Mouse (Mus musculus) midbrain, embryonic 15.5 days (tissue): ENCODE measurements at regions not wholly inside any gene's neighbourhood (a gene's known extent, or its start where the extent isn't known, plus 50 kb on each side); places are given as distances from the start of the nearest gene placed in this dataset.
A peak's percentile ranks its signal among the peaks of the same experiment; 100 is the strongest.

Source experiments
- ATAC-seq: fragments of 200-750 bp; cut with Nextera tagmentation; replicated peaks from 2 replicates; pipeline ENCODE4 v1.8.0; 2017; ENCODE audit warnings: moderate TSS enrichment
- H3K27ac ChIP-seq: fragments of 300-500 bp; sonication (generic); 2 replicates; pipeline ENCODE4 v1.5.1; 2015; ENCODE audit warnings: mild to moderate bottlenecking, inconsistent platforms
- H3K27me3 ChIP-seq: fragments of 300-500 bp; sonication (generic); replicated peaks from 2 replicates; pipeline ENCODE4 v1.6.1; 2015; ENCODE audit warnings: inconsistent platforms
- H3K36me3 ChIP-seq: fragments of 300-500 bp; sonication (generic); replicated peaks from 2 replicates; pipeline ENCODE4 v1.6.1; 2015; ENCODE audit warnings: inconsistent platforms
- H3K4me1 ChIP-seq: fragments of 300-500 bp; sonication (generic); 2 replicates; pipeline ENCODE4 v1.6.1; 2015; ENCODE audit warnings: inconsistent platforms
- H3K4me2 ChIP-seq: fragments of 300-500 bp; sonication (generic); 2 replicates; pipeline ENCODE4 v1.6.1; 2015; ENCODE audit warnings: inconsistent platforms, mild to moderate bottlenecking, moderate library complexity
- H3K4me3 ChIP-seq: fragments of 300-500 bp; sonication (generic); 2 replicates; pipeline ENCODE4 v1.5.1; 2015; ENCODE audit warnings: mild to moderate bottlenecking, inconsistent platforms
- H3K9ac ChIP-seq: fragments of 300-500 bp; sonication (generic); 2 replicates; pipeline ENCODE4 v1.6.1; 2015; ENCODE audit warnings: mild to moderate bottlenecking, inconsistent platforms
- H3K9me3 ChIP-seq: fragments of 300-500 bp; sonication (generic); 2 replicates; pipeline ENCODE4 v1.6.1; 2016; ENCODE audit warnings: inconsistent platforms
- WGBS: fragments of 180-500 bp; shearing (Covaris S2); methylation state at CpG from one replicate; pipeline ENCODE4 v1.1.7; 2015; ENCODE audit warnings: mixed read lengths; 5-methylcytosine and 5-hydroxymethylcytosine counted together

DNA sequence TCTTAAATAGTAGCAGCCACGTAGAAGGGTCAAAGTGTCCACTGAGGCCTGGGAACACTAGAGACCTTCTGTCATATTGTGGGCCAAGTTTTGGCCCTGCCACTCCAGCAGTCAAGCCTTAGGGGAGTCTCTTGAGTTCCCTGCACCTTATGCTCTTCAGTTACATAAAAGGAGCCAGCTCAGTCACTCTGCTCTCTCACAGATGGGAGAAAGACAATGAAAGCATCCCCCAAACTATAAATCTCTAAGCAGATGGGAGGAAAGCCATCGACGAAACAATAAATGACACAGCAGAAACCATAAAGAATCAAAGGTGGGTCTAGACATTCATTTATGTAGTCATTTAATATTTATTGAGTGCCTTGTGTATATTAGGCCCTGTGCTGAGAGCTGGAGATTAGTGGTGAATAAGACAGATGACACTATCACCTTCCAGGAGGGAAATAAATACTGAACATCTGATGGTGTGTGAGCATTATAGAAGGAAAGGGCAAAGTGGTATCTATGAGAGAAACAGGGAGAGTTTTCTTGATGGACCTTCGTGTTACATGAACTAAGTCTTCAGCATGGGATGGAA, 137.5 kb upstream of the Synpr start:
- no peak overlapping the region for H3K4me3 ChIP-seq
- no peaks in the 10 kb centered on the region for H3K9me3 ChIP-seq
- WGBS = 83% methylated on average over 4 of the region's 4 CpGs
- no peaks in the 10 kb centered on the region for H3K4me1 ChIP-seq
- H3K9ac ChIP-seq = no peak overlapping the region
- no peak overlapping the region for H3K4me2 ChIP-seq
- H3K36me3 ChIP-seq = no peaks in the 10 kb centered on the region
- no peak overlapping the region for H3K27ac ChIP-seq
- no peaks in the 10 kb centered on the region for H3K27me3 ChIP-seq
- ATAC-seq = no peak

- Histone ChIP-seq H3K36me3 (no peaks in the 10 kb centered on the region), H3K4me3 (no peak overlapping the region), H3K27me3 (no peaks in the 10 kb centered on the region), H3K27ac (no peak overlapping the region), H3K4me2 (no peak overlapping the region), H3K4me1 (no peaks in the 10 kb centered on the region), H3K9ac (no peak overlapping the region), H3K9me3 (no peaks in the 10 kb centered on the region)
- 77% methylated on average over 1 of the region's 1 CpGs for WGBS
- ATAC-seq = no peak
These were observed 135.0 kb upstream of the Synpr start for GRCm38 (mm10) chr14:13149617-13150016.

GRCm38 (mm10) chr14:13151672-13152071, 132.9 kb upstream of the Synpr start:
- no peaks in the 10 kb centered on the region for H3K36me3 ChIP-seq
- ATAC-seq = no peak
- H3K4me1 ChIP-seq = no peaks in the 10 kb centered on the region
- WGBS = 49% methylated on average over 1 of the region's 1 CpGs
- H3K4me2 ChIP-seq = no peak overlapping the region
- H3K27me3 ChIP-seq = no peaks in the 10 kb centered on the region
- no peak overlapping the region for H3K4me3 ChIP-seq
- no peak overlapping the region for H3K9ac ChIP-seq
- H3K27ac ChIP-seq = no peak overlapping the region
- no peaks in the 10 kb centered on the region for H3K9me3 ChIP-seq

DNA sequence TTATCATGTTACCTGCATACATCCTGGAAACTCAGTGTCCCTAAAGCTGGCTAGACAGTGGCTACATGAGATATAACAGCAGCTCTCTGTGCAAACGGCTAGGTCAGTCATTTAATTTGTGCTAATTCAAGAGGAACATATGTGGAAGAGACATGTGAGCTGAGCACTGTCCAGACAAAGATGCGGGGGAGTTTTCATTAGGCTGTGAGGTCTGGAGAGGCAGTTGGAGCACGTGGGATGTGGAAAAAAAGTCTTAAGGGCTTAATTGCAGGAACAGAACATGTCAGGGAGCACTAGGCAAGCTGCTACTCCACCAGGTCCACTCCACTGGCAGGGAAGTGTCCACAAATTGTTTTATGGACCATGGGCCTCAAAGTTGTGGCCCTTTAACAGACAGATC, 108.4 kb upstream of the Synpr start:
- no peaks in the 10 kb centered on the region for H3K9me3 ChIP-seq
- no peak overlapping the region for H3K9ac ChIP-seq
- H3K36me3 ChIP-seq = no peaks in the 10 kb centered on the region
- H3K27me3 ChIP-seq = no peaks in the 10 kb centered on the region
- H3K4me1 ChIP-seq = no peaks in the 10 kb centered on the region
- H3K4me2 ChIP-seq = no peak overlapping the region
- no peak overlapping the region for H3K27ac ChIP-seq
- WGBS = 72% methylated on average over 3 of the region's 3 CpGs
- H3K4me3 ChIP-seq = no peak overlapping the region
- ATAC-seq = no peak

GRCm38 (mm10) chr14:13177906-13178305, 106.7 kb upstream of the Synpr start:
- no peaks in the 10 kb centered on the region for H3K9me3 ChIP-seq
- WGBS = 91% methylated on average over 1 of the region's 1 CpGs
- H3K4me1 ChIP-seq = no peaks in the 10 kb centered on the region
- no peak overlapping the region for H3K27ac ChIP-seq
- no peak overlapping the region for H3K4me3 ChIP-seq
- no peaks in the 10 kb centered on the region for H3K36me3 ChIP-seq
- no peaks in the 10 kb centered on the region for H3K27me3 ChIP-seq
- no peak overlapping the region for H3K4me2 ChIP-seq
- no peak overlapping the region for H3K9ac ChIP-seq
- ATAC-seq = no peak

GRCm38 (mm10) chr14:13190801-13191200, 93.8 kb upstream of the Synpr start:
- H3K4me3 ChIP-seq = no peak overlapping the region
- H3K27ac ChIP-seq = no peak overlapping the region
- no peaks in the 10 kb centered on the region for H3K27me3 ChIP-seq
- no peaks in the 10 kb centered on the region for H3K36me3 ChIP-seq
- ATAC-seq = no peak
- H3K9me3 ChIP-seq = no peaks in the 10 kb centered on the region
- 83% methylated on average over 1 of the region's 1 CpGs for WGBS
- H3K9ac ChIP-seq = no peak overlapping the region
- no peak overlapping the region for H3K4me2 ChIP-seq
- H3K4me1 ChIP-seq = no peaks in the 10 kb centered on the region

DNA sequence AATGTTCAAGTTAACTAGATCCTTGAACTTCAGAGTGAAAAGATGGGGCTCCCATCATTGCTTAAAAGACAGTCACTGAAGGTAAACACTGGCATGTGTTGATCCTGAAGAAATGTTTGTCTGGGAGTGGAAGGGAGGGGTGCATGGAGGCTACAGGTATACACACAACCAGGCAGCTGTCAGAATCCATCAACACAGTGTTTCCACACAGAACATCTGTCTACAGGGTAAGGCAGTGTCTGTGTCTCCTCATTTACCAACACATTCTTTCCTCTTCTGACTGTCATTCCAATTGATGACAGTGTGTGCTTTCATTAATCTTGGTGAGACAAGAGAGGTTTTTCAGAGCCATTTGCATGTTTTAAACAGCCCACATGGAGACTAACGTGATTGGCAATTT, 91.8 kb upstream of the Synpr start:
- H3K9me3 ChIP-seq = no peaks in the 10 kb centered on the region
- no peak for ATAC-seq
- no peak overlapping the region for H3K4me3 ChIP-seq
- no peaks in the 10 kb centered on the region for H3K36me3 ChIP-seq
- H3K9ac ChIP-seq = no peak overlapping the region
- H3K4me1 ChIP-seq = no peaks in the 10 kb centered on the region
- WGBS = 65% methylated on average over 1 of the region's 1 CpGs
- no peaks in the 10 kb centered on the region for H3K27me3 ChIP-seq
- no peak overlapping the region for H3K4me2 ChIP-seq
- H3K27ac ChIP-seq = no peak overlapping the region

DNA sequence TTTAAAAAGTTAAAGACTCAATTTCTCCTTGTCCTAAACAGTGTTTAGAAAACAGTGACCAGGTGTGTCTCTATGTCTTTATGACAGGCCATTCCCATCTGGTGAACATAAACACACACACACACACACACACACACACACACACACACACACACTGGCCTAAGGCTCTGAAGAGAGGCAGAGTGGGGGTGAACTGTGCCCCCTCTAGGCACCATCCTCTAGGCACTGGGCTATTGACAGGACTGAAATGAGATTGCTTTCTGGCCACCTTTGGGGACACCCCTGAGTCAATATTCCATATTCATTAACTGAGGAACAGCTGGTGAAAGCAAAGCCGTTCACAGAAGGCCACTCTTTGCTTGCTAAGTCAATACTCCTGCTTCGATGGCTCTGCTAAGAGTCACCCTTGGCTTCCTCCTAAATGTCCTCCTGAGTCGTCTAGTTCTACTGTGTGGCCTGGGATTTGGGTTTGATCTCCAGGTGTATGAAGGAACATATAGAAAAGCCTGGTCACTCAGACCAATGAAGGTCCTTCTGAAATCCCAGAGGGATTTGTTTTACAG, 87.2 kb upstream of the Synpr start:
- H3K4me1 ChIP-seq = no peaks in the 10 kb centered on the region
- H3K9ac ChIP-seq = no peak overlapping the region
- H3K36me3 ChIP-seq = no peaks in the 10 kb centered on the region
- ATAC-seq = peak; percentile 51; the same call in 1 of the 2 replicates
- H3K27ac ChIP-seq = no peak overlapping the region
- no peak overlapping the region for H3K4me3 ChIP-seq
- H3K9me3 ChIP-seq = no peaks in the 10 kb centered on the region
- 41% methylated on average over 3 of the region's 3 CpGs for WGBS
- no peaks in the 10 kb centered on the region for H3K27me3 ChIP-seq
- H3K4me2 ChIP-seq = no peak overlapping the region

GRCm38 (mm10) chr14:13198491-13198890, 86.1 kb upstream of the Synpr start:
- ATAC-seq = peak; percentile 94
- Histone ChIP-seq H3K36me3 (no peaks in the 10 kb centered on the region), H3K4me2 (no peak overlapping the region), H3K27me3 (no peaks in the 10 kb centered on the region), H3K4me1 (no peaks in the 10 kb centered on the region), H3K9ac (no peak overlapping the region), H3K9me3 (no peaks in the 10 kb centered on the region), H3K27ac (no peak overlapping the region), H3K4me3 (no peak overlapping the region)
- 55% methylated on average over 1 of the region's 1 CpGs for WGBS

DNA sequence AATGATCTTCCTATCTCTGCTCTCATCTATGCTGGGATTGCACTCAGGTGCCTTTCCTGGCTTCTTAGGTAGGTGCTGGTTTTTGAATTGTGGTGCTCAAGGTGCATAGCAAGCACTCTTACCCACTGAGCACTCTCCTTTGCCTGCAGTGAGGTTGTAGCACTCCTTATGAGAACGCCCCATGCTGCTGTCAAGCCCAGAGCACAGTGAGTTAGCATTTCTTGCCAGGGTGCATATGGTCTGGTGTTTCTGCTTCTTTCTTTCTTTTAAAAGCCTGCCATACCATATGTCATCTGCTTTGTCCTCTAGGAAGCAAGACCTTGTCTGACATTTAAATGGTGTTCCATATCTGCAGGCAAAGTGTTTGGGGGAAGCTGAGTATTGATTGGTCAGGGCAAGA, 71.9 kb upstream of the Synpr start:
- Histone ChIP-seq H3K36me3 (no peaks in the 10 kb centered on the region), H3K27ac (no peak overlapping the region), H3K9ac (no peak overlapping the region), H3K27me3 (no peaks in the 10 kb centered on the region), H3K4me3 (no peak overlapping the region), H3K4me1 (no peaks in the 10 kb centered on the region), H3K4me2 (no peak overlapping the region), H3K9me3 (no peaks in the 10 kb centered on the region)
- WGBS = 87% methylated on average over 1 of the region's 1 CpGs
- ATAC-seq = no peak
